Mouse (Mus musculus) CH12.LX (cell line): ENCODE measurements around the gene 4931406P16Rik. TPM values are rescaled to one million over a fixed set of nuclear protein-coding genes. Genes with fewer than 3 reads are reported as not detected.
A peak's percentile ranks its signal among the peaks of the same experiment; 100 is the strongest.

Experiments used
- DNase-seq: peaks from one replicate; pipeline ENCODE4 v3.0.0-alpha.2; 2013; ENCODE audit errors: extremely low read depth
- H3K27ac ChIP-seq: 2 replicates; pipeline ENCODE4 v1.5.1; 2012; ENCODE audit warnings: low read depth, mild to moderate bottlenecking, control low read depth, moderate library complexity; ENCODE audit not compliant: insufficient read depth
- H3K27me3 ChIP-seq: replicated peaks from 2 replicates; pipeline ENCODE3; 2012; ENCODE audit warnings: inconsistent platforms
- H3K36me3 ChIP-seq, 2 experiments: replicated peaks in 1 of 2; 2 replicates each; pipeline versions ENCODE3 to v1.6.1; 2012; ENCODE audit warnings: inconsistent platforms in 1 of 2, low read length in 1 of 2, mild to moderate bottlenecking in 1 of 2, mixed read lengths in 1 of 2, moderate library complexity in 1 of 2; ENCODE audit not compliant: control insufficient read depth in 1 of 2, insufficient read depth in 1 of 2
- H3K4me1 ChIP-seq, 2 experiments: 2 replicates each; pipeline ENCODE4 v1.6.1; 2012; ENCODE audit warnings: inconsistent platforms in 1 of 2, moderate library complexity in 1 of 2; ENCODE audit not compliant: insufficient read depth in 2 of 2, control insufficient read depth in 1 of 2
- H3K4me2 ChIP-seq: 2 replicates; pipeline ENCODE4 v1.6.1; 2012; ENCODE audit warnings: low read depth, mild to moderate bottlenecking, control low read depth; ENCODE audit not compliant: poor library complexity, insufficient read depth, severe bottlenecking
- H3K4me3 ChIP-seq, 3 experiments: fragments of 150-350 bp in 1 of 3; sonication (generic) in 1 of 3; replicated peaks in 1 of 3; 2 replicates each; pipeline versions ENCODE3 to v1.5.1; 2011 to 2012; ENCODE audit warnings: low read depth in 2 of 3, low read length in 2 of 3, mild to moderate bottlenecking in 2 of 3, moderate library complexity in 2 of 3, control low read depth in 1 of 3, improper control_type of control experiment in 1 of 3, inconsistent platforms in 1 of 3, mixed read lengths in 1 of 3; ENCODE audit not compliant: poor library complexity in 1 of 3
- H3K79me2 ChIP-seq: replicated peaks from 2 replicates; pipeline ENCODE4 v1.6.1; 2012; ENCODE audit warnings: mild to moderate bottlenecking, moderate library complexity; ENCODE audit not compliant: control insufficient read depth, poor library complexity, insufficient read depth, severe bottlenecking; ENCODE audit errors: extremely low read depth
- H3K9ac ChIP-seq: 2 replicates; pipeline ENCODE4 v1.6.1; 2012; ENCODE audit warnings: low read depth, mild to moderate bottlenecking, control low read depth, moderate library complexity; ENCODE audit not compliant: insufficient read depth
- H3K9me3 ChIP-seq: replicated peaks from 2 replicates; pipeline ENCODE3; 2012; ENCODE audit warnings: low read length, inconsistent platforms, mixed read lengths
- CHD1 ChIP-seq: IDR thresholded peaks from 2 replicates; pipeline ENCODE4 v1.6.1; 2012; ENCODE audit warnings: low read depth, low read length, improper control_type of control experiment, inconsistent platforms
- CTCF ChIP-seq, 2 experiments: IDR thresholded peaks in 1 of 2; conservative IDR thresholded peaks in 1 of 2; 2 replicates each; pipeline ENCODE4 v1.5.1; 2011 to 2012; ENCODE audit warnings: low read depth in 2 of 2, low read length in 2 of 2, improper control_type of control experiment in 1 of 2, inconsistent platforms in 1 of 2, mild to moderate bottlenecking in 1 of 2, moderate library complexity in 1 of 2
- EP300 ChIP-seq: IDR thresholded peaks from 2 replicates; pipeline ENCODE4 v1.6.1; 2011; ENCODE audit warnings: low read length, improper control_type of control experiment
- HCFC1 ChIP-seq: IDR thresholded peaks from 2 replicates; pipeline ENCODE4 v1.6.1; 2012; ENCODE audit warnings: low read depth, mild to moderate bottlenecking, inconsistent platforms, low read length, improper control_type of control experiment
- JUND ChIP-seq: conservative IDR thresholded peaks from 2 replicates; pipeline ENCODE4 v1.6.1; 2011; ENCODE audit warnings: low read depth, low read length, improper control_type of control experiment
- MEF2A ChIP-seq: IDR thresholded peaks from 2 replicates; pipeline ENCODE4 v1.6.1; 2014; ENCODE audit warnings: low read depth, mild to moderate bottlenecking, inconsistent platforms, low read length, improper control_type of control experiment, borderline replicate concordance
- MYC ChIP-seq: IDR thresholded peaks from 2 replicates; pipeline ENCODE4 v1.6.1; 2011; ENCODE audit warnings: low read depth, mild to moderate bottlenecking, improper control_type of control experiment, low read length
- NELFE ChIP-seq: IDR thresholded peaks from 2 replicates; pipeline ENCODE4 v1.6.1; 2011; ENCODE audit warnings: low read depth, low read length, improper control_type of control experiment
- NRF1 ChIP-seq: IDR thresholded peaks from 2 replicates; pipeline ENCODE4 v1.6.1; 2014; ENCODE audit warnings: low read depth, mild to moderate bottlenecking, inconsistent platforms, low read length, improper control_type of control experiment, moderate library complexity
- PAX5 ChIP-seq: IDR thresholded peaks from 2 replicates; pipeline ENCODE4 v1.6.1; 2012; ENCODE audit warnings: low read length, inconsistent platforms, mixed read lengths
- POLR2A ChIP-seq: IDR thresholded peaks from 2 replicates; pipeline ENCODE4 v1.6.1; 2011; ENCODE audit warnings: low read depth, mild to moderate bottlenecking, improper control_type of control experiment, low read length
- POLR2AphosphoS2 ChIP-seq: IDR thresholded peaks from 2 replicates; pipeline ENCODE4 v1.6.1; 2011; ENCODE audit warnings: low read depth, low read length, improper control_type of control experiment
- RAD21 ChIP-seq: IDR thresholded peaks from 2 replicates; pipeline ENCODE4 v1.6.1; 2011; ENCODE audit warnings: low read depth, mild to moderate bottlenecking, low read length, improper control_type of control experiment, moderate library complexity
- RCOR1 ChIP-seq: conservative IDR thresholded peaks from 2 replicates; pipeline ENCODE4 v1.6.1; 2012; ENCODE audit warnings: low read depth, mild to moderate bottlenecking, inconsistent platforms, low read length, improper control_type of control experiment
- SMC3 ChIP-seq: IDR thresholded peaks from 2 replicates; pipeline ENCODE4 v1.6.1; 2011; ENCODE audit warnings: low read depth, low read length, improper control_type of control experiment
- TCF12 ChIP-seq: IDR thresholded peaks from 2 replicates; pipeline ENCODE4 v1.6.1; 2014; ENCODE audit warnings: low read depth, mild to moderate bottlenecking, inconsistent platforms, low read length, improper control_type of control experiment
- dilution Hi-C: fragments of 300-500 bp; cut with MboI; formaldehyde crosslinking; loops from 2 replicates; pipeline ENCODE4 v1.14.3; 2020; ENCODE audit warnings: low sequenced_read_pairs; ENCODE audit not compliant: extremely low pct_unique_long_range_greater_than_20kb, extremely low pct_ligation_motif_present
- in situ Hi-C: fragments of 300-500 bp; cut with MboI; formaldehyde crosslinking; loops from 3 replicates; pipeline ENCODE4 v1.14.3; 2019; ENCODE audit warnings: low sequenced_read_pairs, low pct_ligation_motif_present, low pct_unique_long_range_greater_than_20kb, mixed read lengths
- polyA plus RNA-seq: library from polyadenylated mRNA; unstranded; fragments of >175 nt; gene quantifications from 2 replicates; pipeline ENCODE4 v1.2.1, GENCODE M21; 2012; ENCODE audit warnings: low read depth; ENCODE audit not compliant: insufficient read length
- total RNA-seq, 2 experiments: library from RNA; depleted of rRNA; stranded (reverse); fragments of 300-350 nt in 1 of 2; fragments of >200 nt in 1 of 2; gene quantifications; 2 replicates each; pipeline ENCODE4 v1.2.3; 2012 to 2014

The 4931406P16Rik gene
- total and polyA plus RNA-seq, 3 experiments, result 10.0 to 15.6 (median 11.7) TPM

DNA sequence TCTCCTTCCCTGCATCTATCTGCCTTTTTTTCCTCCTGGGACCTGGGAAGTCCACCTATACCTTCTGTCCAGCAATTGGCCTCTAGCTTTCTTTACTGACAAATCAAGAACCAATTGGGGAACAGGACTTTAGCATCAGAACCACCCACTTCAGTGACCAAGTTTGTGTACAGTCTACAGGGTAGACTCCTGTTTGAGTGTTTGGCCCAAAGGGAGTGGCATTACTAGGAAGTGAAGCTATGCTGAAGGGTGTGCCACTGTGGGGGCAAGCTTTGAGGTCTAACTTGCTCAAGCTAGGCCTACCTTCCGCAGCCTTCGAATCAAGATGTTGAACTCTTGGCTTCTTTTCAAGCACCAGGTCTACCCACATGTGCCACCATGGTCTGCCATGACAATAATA lies 112.5 kb downstream of the 4931406P16Rik start:
- Histone ChIP-seq H3K4me3 (no peak overlapping the region), H3K9ac (no peak overlapping the region), H3K79me2 (0 out of 2 replicates have a peak, but pooled peaks cover 1% of the 10 kb centered on the region), H3K4me1 (peaks cover 0 to 3% of the 10 kb centered on the region in 2 experiments; a peak in 1 of 4 replicates), H3K4me2 (no peak overlapping the region), H3K9me3 (no peaks in the 10 kb centered on the region), H3K36me3 (peaks cover 47 to 52% of the 10 kb centered on the region in 2 experiments), H3K27me3 (no peaks in the 10 kb centered on the region), H3K27ac (no peak overlapping the region)
- DNase-seq, result no peak
- in situ Hi-C loops, result no loop called here
- 0 out of 2 replicates have a peak, but pooled peaks have one; percentile 39 for TF ChIP-seq POLR2AphosphoS2
- TF ChIP-seq MEF2A, result no peak
- dilution Hi-C loops, result no loop called here

- Histone ChIP-seq H3K9ac (no peak overlapping the region), H3K4me1 (peaks cover 2 to 10% of the 10 kb centered on the region in 2 experiments; a peak in 3 of 4 replicates), H3K4me3 (no peak overlapping the region), H3K27ac (no peak overlapping the region), H3K27me3 (no peaks in the 10 kb centered on the region), H3K36me3 (peaks cover 29 to 43% of the 10 kb centered on the region in 2 experiments), H3K4me2 (no peak overlapping the region), H3K9me3 (no peaks in the 10 kb centered on the region), H3K79me2 (0 out of 2 replicates have a peak, but pooled peaks cover 8% of the 10 kb centered on the region)
- peak; percentile 73 for DNase-seq
- dilution Hi-C loops (no loop called here), in situ Hi-C loops (no loop called here)
- TF ChIP-seq NRF1, result no peak
- TF ChIP-seq HCFC1, result peak; percentile 23; the same call in 1 of the 2 replicates
- TF ChIP-seq NELFE, result no peak
- no peak for TF ChIP-seq POLR2A
- TF ChIP-seq MYC, result 0 out of 2 replicates have a peak, but pooled peaks have one; percentile 49
- peak; percentile 51 for TF ChIP-seq RAD21
- no peak for TF ChIP-seq CHD1
- TF ChIP-seq CTCF (conservative IDR thresholded peaks at IDR 0.05 in 1 of 2, IDR thresholded peaks at IDR 0.05 in 1 of 2; ENCODE audit: low read depth in 2 of 2, low read length in 2 of 2), result peak; percentile 45 to 75; a peak in 2 of 4 replicates
- TF ChIP-seq SMC3, result peak; percentile 33
- TF ChIP-seq EP300, result no peak
- TF ChIP-seq TCF12, result no peak
- TF ChIP-seq PAX5, result no peak
- no peak for TF ChIP-seq RCOR1
- no peak for TF ChIP-seq JUND
Measured at GRCm38 (mm10) chr7:34198346-34198745, 115.0 kb downstream of the 4931406P16Rik start.
